Mouse (Mus musculus) liver, embryonic 12.5 days (tissue): ENCODE data around the gene 9930021J03Rik. TPM values are rescaled to one million over a fixed set of nuclear protein-coding genes. Genes with fewer than 3 reads are reported as not detected.

Experiments used
- ATAC-seq: fragments of 200-750 bp; cut with Nextera tagmentation; 2 replicates; pipeline ENCODE4 v1.8.0; 2017; ENCODE audit warnings: moderate number of reproducible peaks, mild to moderate bottlenecking, moderate library complexity
- H3K27ac ChIP-seq: fragments of 300-500 bp; sonication (generic); 2 replicates; pipeline ENCODE4 v1.5.1; 2016; ENCODE audit warnings: mild to moderate bottlenecking
- H3K27me3 ChIP-seq: fragments of 300-500 bp; sonication (generic); replicated peaks from 2 replicates; pipeline ENCODE4 v1.6.1; 2016; ENCODE audit warnings: mild to moderate bottlenecking, moderate library complexity
- H3K36me3 ChIP-seq: fragments of 300-500 bp; sonication (generic); 2 replicates; pipeline ENCODE4 v1.6.1; 2016; ENCODE audit warnings: mild to moderate bottlenecking, moderate library complexity
- H3K4me1 ChIP-seq: fragments of 300-500 bp; sonication (generic); 2 replicates; pipeline ENCODE4 v1.6.1; 2016
- H3K4me2 ChIP-seq: fragments of 300-500 bp; sonication (generic); 2 replicates; pipeline ENCODE4 v1.6.1; 2016; ENCODE audit warnings: mild to moderate bottlenecking, moderate library complexity
- H3K4me3 ChIP-seq: fragments of 300-500 bp; sonication (generic); 2 replicates; pipeline ENCODE4 v1.5.1; 2016; ENCODE audit warnings: mild to moderate bottlenecking, moderate library complexity
- H3K9ac ChIP-seq: fragments of 300-500 bp; sonication (generic); 2 replicates; pipeline ENCODE4 v1.6.1; 2016; ENCODE audit warnings: mild to moderate bottlenecking, moderate library complexity
- H3K9me3 ChIP-seq: fragments of 300-500 bp; sonication (generic); replicated peaks from 2 replicates; pipeline ENCODE4 v1.6.1; 2016; ENCODE audit warnings: mild to moderate bottlenecking, moderate library complexity
- WGBS: fragments of 180-500 bp; shearing (Covaris S2); methylation state at CpG from one replicate; pipeline ENCODE4 v1.1.7; 2016; ENCODE audit not compliant: insufficient replicate concordance; 5-methylcytosine and 5-hydroxymethylcytosine counted together
- polyA plus RNA-seq: library from polyadenylated mRNA; unstranded; fragments of >200 nt; fragmentation: Nextera tagmentation; extraction: Ambion mirVana; gene quantifications from 2 replicates; pipeline ENCODE4 v1.2.1, GENCODE M21; 2016

Gene 9930021J03Rik
- polyA plus RNA-seq, 1 experiment from 2014 or later: 2.4 TPM

- ATAC-seq: peak; percentile 79
- Histone ChIP-seq H3K27ac (no peak overlapping the region), H3K4me1 (peaks cover 26% of the 10 kb centered on the region), H3K9ac (no peak overlapping the region), H3K9me3 (no peaks in the 10 kb centered on the region), H3K4me3 (no peak overlapping the region), H3K27me3 (no peaks in the 10 kb centered on the region), H3K36me3 (0 out of 2 replicates have a peak, but pooled peaks cover 3% of the 10 kb centered on the region), H3K4me2 (no peak overlapping the region)
- 73% methylated on average over 3 of the region's 3 CpGs for WGBS
These were observed 8.4 kb downstream of the 9930021J03Rik start for GRCm38 (mm10) chr19:29797371-29797770.

DNA sequence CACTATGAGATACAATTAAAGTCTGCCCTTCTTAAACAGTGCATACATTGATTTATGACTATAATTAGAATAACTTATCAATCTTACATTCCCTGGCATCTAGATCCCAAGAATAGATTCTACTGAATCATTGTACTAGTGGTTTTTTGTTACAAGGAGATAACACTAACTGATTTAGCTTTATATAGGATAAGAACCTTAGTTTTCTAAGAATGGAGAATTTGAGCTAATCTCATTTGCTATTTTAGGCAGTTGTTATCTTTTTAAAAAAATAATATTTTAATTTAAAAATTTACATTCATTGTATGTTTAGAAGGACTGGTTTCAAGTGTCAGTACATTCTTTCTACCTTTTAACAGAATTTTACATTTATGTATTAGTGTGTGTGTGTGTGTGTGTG lies 17.8 kb downstream of the 9930021J03Rik start:
- Histone ChIP-seq H3K9me3 (no peaks in the 10 kb centered on the region), H3K27me3 (no peaks in the 10 kb centered on the region), H3K4me2 (no peak overlapping the region), H3K9ac (no peak overlapping the region), H3K4me1 (peaks cover 3% of the 10 kb centered on the region; the same call in 1 of the 2 replicates), H3K36me3 (peaks cover 12% of the 10 kb centered on the region), H3K4me3 (no peak overlapping the region), H3K27ac (no peak overlapping the region)
- ATAC-seq: no peak

GRCm38 (mm10) chr19:29782914-29783313 lies 22.9 kb downstream of the 9930021J03Rik start:
- no peak overlapping the region for H3K4me2 ChIP-seq
- ATAC-seq: peak; percentile 37; the same call in 1 of the 2 replicates
- 61% methylated on average over 2 of the region's 2 CpGs for WGBS
- H3K27me3 ChIP-seq: no peaks in the 10 kb centered on the region
- H3K4me3 ChIP-seq: no peak overlapping the region
- H3K27ac ChIP-seq: no peak overlapping the region
- no peak overlapping the region for H3K9ac ChIP-seq
- peaks cover 12% of the 10 kb centered on the region for H3K36me3 ChIP-seq
- H3K4me1 ChIP-seq: peaks cover 5% of the 10 kb centered on the region; the same call in 1 of the 2 replicates
- no peaks in the 10 kb centered on the region for H3K9me3 ChIP-seq

- Histone ChIP-seq H3K27ac (no peak overlapping the region), H3K9me3 (no peaks in the 10 kb centered on the region), H3K36me3 (0 out of 2 replicates have a peak, but pooled peaks cover 5% of the 10 kb centered on the region), H3K4me1 (no peaks in the 10 kb centered on the region), H3K4me2 (no peak overlapping the region), H3K4me3 (no peak overlapping the region), H3K27me3 (no peaks in the 10 kb centered on the region), H3K9ac (no peak overlapping the region)
- 78% methylated on average over 2 of the region's 2 CpGs for WGBS
- no peak for ATAC-seq
These were observed 51.9 kb downstream of the 9930021J03Rik start for GRCm38 (mm10) chr19:29753939-29754338.

DNA sequence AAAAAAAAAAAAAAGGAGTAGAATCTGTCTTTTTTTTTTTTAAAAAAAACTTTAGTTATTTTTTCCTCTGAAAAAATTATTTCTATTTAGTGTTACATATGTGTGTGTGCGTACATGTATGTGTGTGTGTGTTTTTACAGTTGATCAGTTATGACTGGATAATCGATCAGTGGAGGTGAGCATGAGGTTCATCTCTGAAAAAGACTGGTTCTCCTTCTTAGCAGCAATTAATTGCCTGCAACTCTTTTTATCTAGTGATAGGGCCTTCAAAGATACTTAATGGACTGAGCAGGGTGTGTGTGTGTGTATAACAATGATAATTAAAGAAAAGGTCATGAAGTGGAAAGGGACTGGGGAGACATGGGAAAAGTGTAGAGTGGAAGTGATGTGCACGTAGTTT lies 54.8 kb downstream of the 9930021J03Rik start:
- Histone ChIP-seq H3K4me3 (no peak overlapping the region), H3K4me1 (no peaks in the 10 kb centered on the region), H3K36me3 (0 out of 2 replicates have a peak, but pooled peaks cover 9% of the 10 kb centered on the region), H3K9ac (no peak overlapping the region), H3K27me3 (no peaks in the 10 kb centered on the region), H3K9me3 (no peaks in the 10 kb centered on the region), H3K4me2 (no peak overlapping the region), H3K27ac (no peak overlapping the region)
- 81% methylated on average over 3 of the region's 3 CpGs for WGBS
- ATAC-seq: no peak

DNA sequence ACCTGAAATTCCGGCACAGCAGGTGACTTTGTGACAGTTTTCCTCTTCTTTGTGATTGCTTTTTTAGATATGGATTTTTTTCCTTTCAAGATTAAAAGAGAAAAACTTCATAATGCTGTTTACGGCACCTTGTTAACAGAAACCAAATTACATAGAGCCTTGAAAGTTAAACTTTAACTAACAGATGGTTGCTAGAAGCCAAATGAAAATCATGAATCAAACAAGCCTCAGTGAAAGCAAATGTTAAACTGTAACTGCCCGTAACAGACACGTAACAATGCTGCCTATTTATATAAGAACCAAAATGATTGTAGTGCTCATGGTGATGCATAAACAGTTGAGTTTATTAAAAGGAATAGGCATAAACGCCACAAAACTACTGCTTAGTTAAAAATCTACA lies 62.3 kb downstream of the 9930021J03Rik start:
- Histone ChIP-seq H3K4me1 (no peaks in the 10 kb centered on the region), H3K27me3 (no peaks in the 10 kb centered on the region), H3K36me3 (0 out of 2 replicates have a peak, but pooled peaks cover 3% of the 10 kb centered on the region), H3K4me2 (no peak overlapping the region), H3K4me3 (no peak overlapping the region), H3K9me3 (no peaks in the 10 kb centered on the region), H3K9ac (no peak overlapping the region), H3K27ac (no peak overlapping the region)
- ATAC-seq: no peak
- WGBS: 78% methylated on average over 5 of the region's 5 CpGs

- 84% methylated on average over 1 of the region's 1 CpGs for WGBS
- no peak overlapping the region for H3K4me2 ChIP-seq
- no peak overlapping the region for H3K4me3 ChIP-seq
- H3K9ac ChIP-seq: no peak overlapping the region
- H3K36me3 ChIP-seq: no peaks in the 10 kb centered on the region
- H3K9me3 ChIP-seq: no peaks in the 10 kb centered on the region
- H3K27ac ChIP-seq: no peak overlapping the region
- no peaks in the 10 kb centered on the region for H3K4me1 ChIP-seq
- no peaks in the 10 kb centered on the region for H3K27me3 ChIP-seq
- no peak for ATAC-seq
These were observed 65.1 kb downstream of the 9930021J03Rik start for GRCm38 (mm10) chr19:29740661-29741060.

GRCm38 (mm10) chr19:29739608-29740007 lies 66.2 kb downstream of the 9930021J03Rik start:
- no peaks in the 10 kb centered on the region for H3K27me3 ChIP-seq
- no peak for ATAC-seq
- H3K9ac ChIP-seq: no peak overlapping the region
- no peaks in the 10 kb centered on the region for H3K9me3 ChIP-seq
- 85% methylated on average over 2 of the region's 2 CpGs for WGBS
- no peak overlapping the region for H3K4me2 ChIP-seq
- H3K4me3 ChIP-seq: no peak overlapping the region
- no peaks in the 10 kb centered on the region for H3K4me1 ChIP-seq
- no peaks in the 10 kb centered on the region for H3K36me3 ChIP-seq
- H3K27ac ChIP-seq: no peak overlapping the region

- no peaks in the 10 kb centered on the region for H3K9me3 ChIP-seq
- WGBS: 83% methylated on average over 3 of the region's 3 CpGs
- H3K4me2 ChIP-seq: no peak overlapping the region
- H3K4me3 ChIP-seq: no peak overlapping the region
- H3K4me1 ChIP-seq: no peaks in the 10 kb centered on the region
- H3K9ac ChIP-seq: no peak overlapping the region
- no peak overlapping the region for H3K27ac ChIP-seq
- no peaks in the 10 kb centered on the region for H3K27me3 ChIP-seq
- no peak for ATAC-seq
- H3K36me3 ChIP-seq: 0 out of 2 replicates have a peak, but pooled peaks cover 4% of the 10 kb centered on the region
These were observed 70.4 kb downstream of the 9930021J03Rik start for GRCm38 (mm10) chr19:29735421-29735820.

DNA sequence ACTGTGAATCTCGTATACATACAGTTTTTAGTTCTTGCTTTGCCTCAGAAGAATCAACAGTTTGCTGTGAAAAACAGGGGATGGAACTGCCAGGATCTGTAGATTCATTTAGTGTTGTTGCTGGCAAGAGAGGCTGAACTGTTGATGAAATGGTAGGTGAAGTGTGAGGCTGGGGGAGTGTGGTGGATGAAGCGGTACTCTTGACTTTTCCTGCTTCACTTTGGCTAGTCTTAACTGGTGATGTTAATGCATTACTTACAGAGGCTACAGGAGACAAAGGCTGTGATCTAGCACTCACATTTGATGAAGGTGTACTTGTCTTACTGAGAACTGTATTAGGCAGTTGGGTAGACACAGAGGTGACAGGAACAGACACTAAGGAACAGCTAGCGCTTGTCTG lies 87.3 kb downstream of the 9930021J03Rik start:
- Histone ChIP-seq H3K4me1 (no peaks in the 10 kb centered on the region), H3K4me3 (no peak overlapping the region), H3K27ac (no peak overlapping the region), H3K4me2 (no peak overlapping the region), H3K9ac (no peak overlapping the region), H3K9me3 (no peaks in the 10 kb centered on the region), H3K27me3 (no peaks in the 10 kb centered on the region), H3K36me3 (peaks cover 46% of the 10 kb centered on the region)
- ATAC-seq: no peak
- 90% methylated on average over 3 of the region's 3 CpGs for WGBS

DNA sequence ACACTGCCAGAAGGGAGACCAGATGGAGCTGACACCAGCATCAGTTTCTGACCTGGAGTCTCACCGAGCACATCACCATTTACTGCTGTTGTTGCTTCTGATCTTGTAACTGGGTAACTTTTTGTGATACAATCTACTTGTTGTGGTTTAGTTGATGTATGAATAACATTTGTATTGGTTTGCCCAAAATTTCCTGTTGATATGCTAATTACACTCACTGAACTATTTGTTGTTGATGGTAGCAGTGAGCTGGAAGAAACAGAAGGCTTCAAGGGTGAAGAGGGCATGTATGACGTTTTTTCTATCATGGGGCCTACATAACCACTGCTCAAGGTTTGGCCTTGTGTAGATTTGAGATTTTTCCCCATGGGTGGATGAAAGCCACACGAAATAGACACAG lies 87.9 kb downstream of the 9930021J03Rik start:
- Histone ChIP-seq H3K27ac (no peak overlapping the region), H3K36me3 (peaks cover 45% of the 10 kb centered on the region), H3K9ac (no peak overlapping the region), H3K27me3 (no peaks in the 10 kb centered on the region), H3K4me1 (no peaks in the 10 kb centered on the region), H3K4me3 (no peak overlapping the region), H3K4me2 (no peak overlapping the region), H3K9me3 (no peaks in the 10 kb centered on the region)
- ATAC-seq: no peak
- 78% methylated on average over 3 of the region's 3 CpGs for WGBS

DNA sequence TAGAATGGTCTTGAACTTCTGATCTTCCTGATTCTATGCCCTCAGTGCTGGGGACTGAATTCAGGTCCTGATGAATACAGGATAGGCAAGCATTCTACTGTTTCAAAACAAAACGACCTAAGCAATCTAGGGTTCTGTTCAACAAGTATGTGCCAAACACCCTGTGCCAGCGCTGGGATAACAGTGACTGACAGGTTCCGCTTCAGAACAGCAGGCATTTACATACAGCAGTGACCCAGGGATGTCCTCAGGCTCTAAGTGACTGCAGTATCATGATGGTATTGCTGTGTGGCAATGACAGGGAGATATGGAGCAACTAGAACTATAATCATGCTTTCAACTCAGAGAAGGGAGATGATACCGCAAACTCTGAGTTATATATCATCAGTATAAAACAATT lies 92.3 kb downstream of the 9930021J03Rik start:
- no peak overlapping the region for H3K4me2 ChIP-seq
- no peaks in the 10 kb centered on the region for H3K27me3 ChIP-seq
- WGBS: 75% methylated on average over 4 of the region's 4 CpGs
- ATAC-seq: no peak
- H3K36me3 ChIP-seq: peaks cover 27% of the 10 kb centered on the region
- no peak overlapping the region for H3K27ac ChIP-seq
- no peak overlapping the region for H3K4me3 ChIP-seq
- H3K9ac ChIP-seq: no peak overlapping the region
- no peaks in the 10 kb centered on the region for H3K9me3 ChIP-seq
- H3K4me1 ChIP-seq: peaks cover 2% of the 10 kb centered on the region; the same call in 1 of the 2 replicates

- WGBS: 72% methylated on average over 3 of the region's 3 CpGs
- ATAC-seq: no peak
These were observed 96.3 kb downstream of the 9930021J03Rik start for GRCm38 (mm10) chr19:29709461-29709860.

More at GRCm38 (mm10) chr19:29709461-29709860, 96.3 kb downstream of the 9930021J03Rik start:
- no peak overlapping the region for H3K4me2 ChIP-seq
- peaks cover 8% of the 10 kb centered on the region; the same call in 1 of the 2 replicates for H3K4me1 ChIP-seq
- no peak overlapping the region for H3K4me3 ChIP-seq
- no peaks in the 10 kb centered on the region for H3K36me3 ChIP-seq
- no peaks in the 10 kb centered on the region for H3K9me3 ChIP-seq
- H3K27me3 ChIP-seq: no peaks in the 10 kb centered on the region
- H3K9ac ChIP-seq: no peak overlapping the region
- no peak overlapping the region for H3K27ac ChIP-seq
